Mouse (Mus musculus) heart, embryonic 13.5 days (tissue): ENCODE measurements around the gene Zeb2. TPM values are rescaled to one million over a fixed set of nuclear protein-coding genes. Genes with fewer than 3 reads are reported as not detected.

Source experiments
- ATAC-seq: fragments of 200-750 bp; cut with Nextera tagmentation; 2 replicates; pipeline ENCODE4 v1.8.0; 2017; ENCODE audit warnings: moderate TSS enrichment; ENCODE audit not compliant: insufficient number of reproducible peaks, low FRiP score, low TSS enrichment; ENCODE audit errors: extremely low read depth
- H3K27ac ChIP-seq: fragments of 300-500 bp; sonication (generic); replicated peaks from 2 replicates; pipeline ENCODE4 v1.5.1; 2015; ENCODE audit warnings: moderate library complexity, mild to moderate bottlenecking, inconsistent platforms
- H3K27me3 ChIP-seq: fragments of 300-500 bp; sonication (generic); replicated peaks from 2 replicates; pipeline ENCODE4 v1.6.1; 2015; ENCODE audit warnings: mild to moderate bottlenecking, inconsistent platforms
- H3K36me3 ChIP-seq: fragments of 300-500 bp; sonication (generic); 2 replicates; pipeline ENCODE4 v1.6.1; 2015; ENCODE audit warnings: mild to moderate bottlenecking, inconsistent platforms
- H3K4me1 ChIP-seq: fragments of 300-500 bp; sonication (generic); 2 replicates; pipeline ENCODE4 v1.6.1; 2015; ENCODE audit warnings: inconsistent platforms
- H3K4me2 ChIP-seq: fragments of 300-500 bp; sonication (generic); 2 replicates; pipeline ENCODE4 v1.6.1; 2015; ENCODE audit warnings: inconsistent platforms, mild to moderate bottlenecking, moderate library complexity
- H3K4me3 ChIP-seq: fragments of 300-500 bp; sonication (generic); 2 replicates; pipeline ENCODE4 v1.5.1; 2015; ENCODE audit warnings: moderate library complexity, mild to moderate bottlenecking, inconsistent platforms
- H3K9ac ChIP-seq: fragments of 300-500 bp; sonication (generic); 2 replicates; pipeline ENCODE4 v1.6.1; 2015; ENCODE audit warnings: inconsistent platforms, mild to moderate bottlenecking, moderate library complexity
- H3K9me3 ChIP-seq: fragments of 300-500 bp; sonication (generic); 2 replicates; pipeline ENCODE4 v1.6.1; 2016; ENCODE audit warnings: inconsistent platforms
- WGBS: fragments of 180-500 bp; shearing (Covaris S2); methylation state at CpG from one replicate; pipeline ENCODE4 v1.1.7; 2015; ENCODE audit warnings: mixed read lengths; 5-methylcytosine and 5-hydroxymethylcytosine counted together
- polyA plus RNA-seq: library from polyadenylated mRNA; unstranded; fragments of >200 nt; fragmentation: Nextera tagmentation; extraction: Ambion mirVana; gene quantifications from 2 replicates; pipeline ENCODE4 v1.2.1, GENCODE M21; 2015

The Zeb2 gene
- polyA plus RNA-seq, 1 experiment from 2014 or later: 22.4 TPM

- WGBS: 20% methylated on average over 10 of the region's 10 CpGs
- H3K4me1 ChIP-seq: peaks cover 95% of the 10 kb centered on the region
- ATAC-seq: no peak
- H3K4me3 ChIP-seq: peak overlapping the region; percentile 37
- peak overlapping the region; percentile 77 for H3K27ac ChIP-seq
- no peaks in the 10 kb centered on the region for H3K9me3 ChIP-seq
- peak overlapping the region; percentile 81 for H3K4me2 ChIP-seq
- H3K27me3 ChIP-seq: no peaks in the 10 kb centered on the region
- 0 out of 2 replicates have a peak, but pooled peaks cover 3% of the 10 kb centered on the region for H3K36me3 ChIP-seq
- peak overlapping the region; percentile 71 for H3K9ac ChIP-seq
These were observed 13.9 kb downstream of the Zeb2 start for GRCm38 (mm10) chr2:45103021-45103983.

DNA sequence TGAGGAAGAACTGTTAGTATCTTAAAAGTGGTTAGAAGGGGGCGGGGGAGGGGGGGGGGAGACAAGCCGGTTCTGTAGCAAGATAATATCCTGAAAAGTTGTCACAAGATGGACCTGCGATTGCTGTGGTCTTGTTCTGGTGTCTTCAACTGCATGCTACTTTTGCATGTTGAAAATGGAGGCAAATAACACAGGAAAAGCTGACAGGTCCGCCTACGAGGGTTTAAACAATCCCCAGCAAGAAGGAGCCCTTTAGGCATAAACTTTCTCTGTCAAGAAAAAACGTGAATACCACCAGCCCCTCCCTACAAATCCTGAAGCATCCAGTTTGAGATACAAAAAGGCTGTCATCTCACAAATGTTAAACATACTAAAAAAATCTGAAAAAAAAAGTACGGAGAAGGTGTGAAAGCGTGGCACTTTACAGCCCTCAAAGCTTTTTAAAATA is 15.0 kb downstream of the Zeb2 start:
- Histone ChIP-seq H3K36me3 (0 out of 2 replicates have a peak, but pooled peaks cover 3% of the 10 kb centered on the region), H3K9me3 (no peaks in the 10 kb centered on the region), H3K4me1 (peaks cover 96% of the 10 kb centered on the region), H3K27me3 (no peaks in the 10 kb centered on the region), H3K9ac (0 out of 2 replicates have a peak overlapping the region, but pooled peaks have one; percentile 71), H3K4me2 (no peak overlapping the region), H3K27ac (0 out of 2 replicates have a peak overlapping the region, but pooled peaks have one; percentile 77), H3K4me3 (no peak overlapping the region)
- whole genome bisulfite sequencing: 47% methylated on average over 8 of the region's 8 CpGs
- ATAC-seq: no peak

DNA sequence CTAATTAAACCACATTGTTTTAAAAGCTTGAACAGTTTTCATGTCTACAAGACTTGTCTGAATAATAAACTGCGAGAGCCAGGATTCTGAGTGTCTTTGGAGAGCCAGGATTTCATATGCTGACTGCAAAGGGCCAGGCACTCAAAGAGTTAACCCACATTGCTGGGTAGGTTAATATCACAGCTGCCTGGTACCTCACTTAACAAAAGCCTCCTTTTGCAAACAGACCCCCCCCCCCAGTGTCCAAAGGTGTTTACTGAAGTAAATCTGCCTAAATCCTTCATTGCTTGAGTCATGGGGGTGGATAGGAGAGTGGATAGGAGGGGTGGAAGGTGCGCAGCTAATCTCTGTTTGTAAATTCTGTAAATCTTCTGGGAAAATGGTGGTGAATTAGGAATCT is 15.6 kb downstream of the Zeb2 start:
- 0 out of 2 replicates have a peak overlapping the region, but pooled peaks have one; percentile 24 for H3K27ac ChIP-seq
- H3K4me1 ChIP-seq: peaks cover 96% of the 10 kb centered on the region
- H3K4me2 ChIP-seq: no peak overlapping the region

GRCm38 (mm10) chr2:45101040-45101439 is 16.2 kb downstream of the Zeb2 start:
- H3K4me2 ChIP-seq: peak overlapping the region; percentile 7; the same call in 1 of the 2 replicates
- H3K9ac ChIP-seq: 0 out of 2 replicates have a peak overlapping the region, but pooled peaks have one; percentile 11
- H3K36me3 ChIP-seq: 0 out of 2 replicates have a peak, but pooled peaks cover 11% of the 10 kb centered on the region
- peaks cover 95% of the 10 kb centered on the region for H3K4me1 ChIP-seq
- WGBS: 35% methylated on average over 4 of the region's 4 CpGs
- no peak overlapping the region; the same call in 1 of the 2 replicates for H3K27ac ChIP-seq
- no peaks in the 10 kb centered on the region for H3K9me3 ChIP-seq
- H3K4me3 ChIP-seq: no peak overlapping the region
- H3K27me3 ChIP-seq: no peaks in the 10 kb centered on the region
- ATAC-seq: no peak

More for the DNA sequence above, 15.6 kb downstream of the Zeb2 start:
- WGBS: 87% methylated on average over 2 of the region's 2 CpGs
- no peaks in the 10 kb centered on the region for H3K27me3 ChIP-seq
- ATAC-seq: no peak
- H3K36me3 ChIP-seq: 0 out of 2 replicates have a peak, but pooled peaks cover 8% of the 10 kb centered on the region
- H3K4me3 ChIP-seq: no peak overlapping the region
- H3K9ac ChIP-seq: 0 out of 2 replicates have a peak overlapping the region, but pooled peaks have one; percentile 28
- no peaks in the 10 kb centered on the region for H3K9me3 ChIP-seq

GRCm38 (mm10) chr2:45100628-45101027 is 16.6 kb downstream of the Zeb2 start:
- Histone ChIP-seq H3K27me3 (no peaks in the 10 kb centered on the region), H3K9ac (0 out of 2 replicates have a peak overlapping the region, but pooled peaks have one; percentile 11), H3K4me1 (peaks cover 95% of the 10 kb centered on the region), H3K36me3 (0 out of 2 replicates have a peak, but pooled peaks cover 11% of the 10 kb centered on the region), H3K4me3 (no peak overlapping the region), H3K27ac (no peak overlapping the region; the same call in none of the 2 replicates), H3K4me2 (peak overlapping the region; percentile 7; the same call in 1 of the 2 replicates), H3K9me3 (no peaks in the 10 kb centered on the region)
- 49% methylated on average over 7 of the region's 7 CpGs for WGBS
- no peak for ATAC-seq

- Histone ChIP-seq H3K36me3 (0 out of 2 replicates have a peak, but pooled peaks cover 11% of the 10 kb centered on the region), H3K27ac (peak overlapping the region; percentile 33; the same call in 1 of the 2 replicates), H3K4me3 (no peak overlapping the region), H3K9ac (no peak overlapping the region), H3K9me3 (no peaks in the 10 kb centered on the region), H3K4me2 (peak overlapping the region; percentile 30; the same call in 1 of the 2 replicates), H3K27me3 (no peaks in the 10 kb centered on the region), H3K4me1 (peaks cover 95% of the 10 kb centered on the region)
- WGBS: 30% methylated on average over 4 of the region's 4 CpGs
- ATAC-seq: no peak
These were observed 17.2 kb downstream of the Zeb2 start for GRCm38 (mm10) chr2:45100017-45100416.

DNA sequence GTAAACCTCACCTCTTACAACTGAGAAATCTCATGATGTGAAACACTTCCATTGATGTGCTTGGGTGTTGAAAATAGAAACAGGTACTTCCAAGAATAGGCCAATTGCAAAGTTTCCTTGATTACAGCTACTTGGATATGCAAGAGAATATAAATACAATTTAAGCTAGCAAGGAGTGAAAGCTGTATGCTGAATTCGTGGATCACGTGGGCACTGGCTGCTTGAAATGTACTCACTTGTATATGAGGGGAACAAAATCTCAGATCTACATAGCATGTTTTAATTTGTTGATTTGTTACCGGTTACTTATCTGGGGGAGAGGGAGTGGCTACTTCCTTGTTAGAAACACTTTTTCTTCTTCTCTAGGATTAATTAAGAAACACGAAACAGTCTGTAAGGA is 18.1 kb downstream of the Zeb2 start:
- Histone ChIP-seq H3K4me2 (no peak overlapping the region), H3K4me1 (peaks cover 95% of the 10 kb centered on the region), H3K9ac (no peak overlapping the region), H3K27ac (peak overlapping the region; percentile 15; the same call in 1 of the 2 replicates), H3K27me3 (no peaks in the 10 kb centered on the region), H3K9me3 (no peaks in the 10 kb centered on the region), H3K36me3 (peaks cover 17% of the 10 kb centered on the region), H3K4me3 (no peak overlapping the region)
- WGBS: 64% methylated on average over 4 of the region's 4 CpGs
- no peak for ATAC-seq

DNA sequence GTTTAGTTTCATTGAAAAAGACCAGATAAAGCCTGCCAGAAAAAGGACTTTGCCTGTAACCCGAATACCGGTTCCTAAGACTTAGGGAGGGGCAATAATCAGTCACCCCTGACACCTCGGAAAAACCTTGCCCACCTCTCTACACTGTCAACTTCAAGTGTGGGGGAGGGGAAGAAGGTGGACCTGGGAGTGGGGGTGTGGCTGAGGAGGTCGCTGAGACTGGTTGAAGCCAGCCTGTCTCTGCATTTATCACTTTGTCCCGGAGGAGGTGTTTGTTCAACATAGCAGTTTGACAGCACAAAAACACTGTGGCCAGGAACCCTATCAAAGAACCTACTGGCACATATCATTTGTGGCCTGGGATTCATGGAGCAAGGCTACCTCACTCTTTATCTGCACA is 19.2 kb downstream of the Zeb2 start:
- no peak overlapping the region for H3K4me3 ChIP-seq

GRCm38 (mm10) chr2:45096638-45097247 is 20.5 kb downstream of the Zeb2 start:
- Histone ChIP-seq H3K27ac (peak overlapping the region; percentile 63), H3K4me3 (0 out of 2 replicates have a peak overlapping the region, but pooled peaks have one; percentile 5), H3K9me3 (no peaks in the 10 kb centered on the region), H3K4me2 (peak overlapping the region; percentile 50), H3K4me1 (peaks cover 79% of the 10 kb centered on the region), H3K27me3 (no peaks in the 10 kb centered on the region), H3K9ac (peak overlapping the region; percentile 4), H3K36me3 (peaks cover 31% of the 10 kb centered on the region)
- no peak for ATAC-seq
- WGBS: 35% methylated on average over 10 of the region's 10 CpGs

More for the DNA sequence above, 19.2 kb downstream of the Zeb2 start:
- H3K9me3 ChIP-seq: no peaks in the 10 kb centered on the region
- H3K4me2 ChIP-seq: peak overlapping the region; percentile 50
- ATAC-seq: no peak
- peak overlapping the region; percentile 4; the same call in 1 of the 2 replicates for H3K9ac ChIP-seq
- peaks cover 91% of the 10 kb centered on the region for H3K4me1 ChIP-seq
- 3% methylated on average over 5 of the region's 5 CpGs for WGBS
- H3K27me3 ChIP-seq: no peaks in the 10 kb centered on the region
- peaks cover 28% of the 10 kb centered on the region for H3K36me3 ChIP-seq
- peak overlapping the region; percentile 63 for H3K27ac ChIP-seq

- Histone ChIP-seq H3K9ac (no peak overlapping the region), H3K27ac (no peak overlapping the region), H3K4me2 (no peak overlapping the region), H3K4me3 (no peak overlapping the region), H3K27me3 (no peaks in the 10 kb centered on the region), H3K4me1 (peaks cover 79% of the 10 kb centered on the region), H3K9me3 (no peaks in the 10 kb centered on the region), H3K36me3 (peaks cover 40% of the 10 kb centered on the region)
- 50% methylated on average over 9 of the region's 9 CpGs for WGBS
- ATAC-seq: no peak
These were observed 21.4 kb downstream of the Zeb2 start for GRCm38 (mm10) chr2:45095825-45096224.
